Mouse (Mus musculus): ENCODE data around the gene Igfbpl1.

DNA sequence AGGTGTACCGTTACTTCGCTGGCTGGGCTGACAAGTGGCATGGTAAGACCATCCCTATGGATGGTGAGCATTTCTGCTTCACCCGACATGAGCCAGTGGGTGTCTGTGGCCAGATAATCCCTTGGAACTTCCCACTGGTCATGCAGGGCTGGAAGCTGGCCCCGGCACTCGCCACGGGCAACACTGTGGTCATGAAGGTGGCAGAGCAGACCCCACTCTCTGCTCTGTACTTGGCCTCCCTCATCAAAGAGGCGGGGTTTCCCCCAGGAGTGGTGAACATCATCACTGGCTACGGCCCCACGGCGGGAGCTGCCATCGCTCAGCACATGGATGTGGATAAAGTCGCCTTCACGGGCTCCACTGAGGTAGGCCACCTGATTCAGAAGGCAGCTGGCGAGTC, 23.8 kb downstream of the Igfbpl1 start:
- TF ChIP-seq CTCF (IDR thresholded peaks at IDR 0.05; ENCODE audit: control insufficient read depth, insufficient read depth, insufficient replicate concordance, low read depth, low read length): no peak
- TF ChIP-seq POLR2A (IDR thresholded peaks at IDR 0.05; ENCODE audit: control insufficient read depth, low read depth, low read length): no peak

Measured in testis, adult 2 months (tissue).